Mouse (Mus musculus) midbrain, embryonic 11.5 days (tissue): ENCODE measurements at regions not wholly inside any gene's neighbourhood (a gene's known extent, or its start where the extent isn't known, plus 50 kb on each side); places are given as distances from the start of the nearest gene placed in this dataset.

Experiments
- ATAC-seq: fragments of 200-750 bp; cut with Nextera tagmentation; 2 replicates; pipeline ENCODE4 v1.8.0; 2017; ENCODE audit warnings: moderate TSS enrichment, moderate library complexity; ENCODE audit not compliant: low FRiP score
- DNase-seq: peaks from one replicate; pipeline ENCODE4 v3.0.0; 2015; ENCODE audit warnings: low spot score; ENCODE audit errors: missing footprints
- H3K27ac ChIP-seq: fragments of 300-500 bp; sonication (generic); 2 replicates; pipeline ENCODE4 v1.5.1; 2014; ENCODE audit warnings: low read depth, low read length
- H3K27me3 ChIP-seq: fragments of 300-500 bp; sonication (generic); 2 replicates; pipeline ENCODE4 v1.6.1; 2014; ENCODE audit warnings: mild to moderate bottlenecking, low read length, moderate library complexity, mixed read lengths; ENCODE audit not compliant: control insufficient read depth, insufficient read depth
- H3K36me3 ChIP-seq: fragments of 300-500 bp; sonication (generic); 2 replicates; pipeline ENCODE4 v1.6.1; 2014; ENCODE audit warnings: mild to moderate bottlenecking, low read length, moderate library complexity, mixed read lengths; ENCODE audit not compliant: control insufficient read depth, insufficient read depth
- H3K4me1 ChIP-seq: fragments of 300-500 bp; sonication (generic); 2 replicates; pipeline ENCODE4 v1.6.1; 2014; ENCODE audit warnings: low read length; ENCODE audit not compliant: control insufficient read depth, insufficient read depth
- H3K4me2 ChIP-seq: fragments of 300-500 bp; sonication (generic); 2 replicates; pipeline ENCODE4 v1.6.1; 2014; ENCODE audit warnings: mild to moderate bottlenecking, moderate library complexity
- H3K4me3 ChIP-seq: fragments of 300-500 bp; sonication (generic); 2 replicates; pipeline ENCODE4 v1.5.1; 2014; ENCODE audit warnings: low read depth, low read length
- H3K9ac ChIP-seq: fragments of 300-500 bp; sonication (generic); 2 replicates; pipeline ENCODE4 v1.6.1; 2014; ENCODE audit warnings: low read length
- H3K9me3 ChIP-seq: fragments of 300-500 bp; sonication (generic); 2 replicates; pipeline ENCODE4 v1.6.1; 2016; ENCODE audit warnings: low read length; ENCODE audit not compliant: control insufficient read depth
- WGBS: fragments of 180-500 bp; shearing (Covaris S2); extraction: QIAGEN DNeasy Blood & Tissue Kit; methylation state at CpG from one replicate; pipeline ENCODE4 v1.1.7; 2014; 5-methylcytosine and 5-hydroxymethylcytosine counted together

GRCm38 (mm10) chr6:31285981-31286737 lies 112.4 kb upstream of the Mkln1 start:
- ATAC-seq (no peak), DNase-seq (peak; percentile 31)
- 94% methylated on average over 11 of the region's 11 CpGs for WGBS
- H3K4me2 ChIP-seq, result no peak overlapping the region
- H3K9me3 ChIP-seq, result no peaks in the 10 kb centered on the region
- no peaks in the 10 kb centered on the region for H3K36me3 ChIP-seq
- no peak overlapping the region for H3K4me3 ChIP-seq
- no peak overlapping the region for H3K9ac ChIP-seq
- peaks cover 3% of the 10 kb centered on the region; the same call in 1 of the 2 replicates for H3K4me1 ChIP-seq
- H3K27me3 ChIP-seq, result no peaks in the 10 kb centered on the region
- H3K27ac ChIP-seq, result no peak overlapping the region

DNA sequence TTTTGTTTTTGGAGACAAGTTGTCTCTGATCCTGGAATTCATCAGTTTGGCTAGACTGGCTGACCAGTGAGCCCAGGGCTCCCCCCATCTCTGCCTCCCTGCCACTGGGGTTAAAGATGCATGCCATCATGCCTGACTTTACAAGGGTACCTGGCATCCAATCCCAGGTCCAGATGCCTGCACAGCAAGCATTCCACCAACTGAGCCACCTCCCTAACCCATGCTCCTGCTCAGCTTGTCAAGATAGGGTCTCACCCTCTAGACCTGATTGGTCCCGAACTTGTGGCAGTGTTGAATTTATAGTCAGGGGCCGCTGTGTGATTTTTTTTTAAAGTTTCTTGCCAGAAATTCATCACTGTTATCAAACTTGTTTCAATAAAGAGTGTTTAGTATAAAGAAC lies 111.4 kb upstream of the Mkln1 start:
- Histone ChIP-seq H3K36me3 (no peaks in the 10 kb centered on the region), H3K27ac (no peak overlapping the region), H3K4me1 (peaks cover 3% of the 10 kb centered on the region; the same call in 1 of the 2 replicates), H3K4me3 (no peak overlapping the region), H3K4me2 (no peak overlapping the region), H3K9ac (no peak overlapping the region), H3K27me3 (no peaks in the 10 kb centered on the region), H3K9me3 (no peaks in the 10 kb centered on the region)
- DNase-seq (no peak), ATAC-seq (no peak)
- WGBS, result 89% methylated on average over 2 of the region's 2 CpGs

DNA sequence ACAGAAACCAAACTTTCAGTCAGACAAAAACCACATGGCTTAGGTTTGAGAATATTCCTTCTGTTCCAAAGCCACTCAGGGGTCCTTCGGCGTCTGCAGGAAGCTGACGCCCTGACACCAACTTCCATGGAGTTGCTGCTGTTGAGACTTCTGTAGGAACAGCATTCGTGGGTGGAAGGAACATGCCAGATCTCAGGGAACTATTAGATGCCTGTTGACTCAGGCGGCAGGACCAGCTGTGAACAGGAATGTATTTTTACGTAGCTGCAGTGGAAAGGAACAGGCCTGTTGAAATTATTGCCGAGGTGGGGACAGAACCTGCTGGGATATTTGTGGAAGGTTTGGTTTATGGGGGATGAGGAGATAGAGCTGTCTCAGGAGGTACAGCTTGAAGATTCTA lies 110.8 kb upstream of the Mkln1 start:
- Histone ChIP-seq H3K27ac (no peak overlapping the region), H3K4me1 (peaks cover 3% of the 10 kb centered on the region; the same call in 1 of the 2 replicates), H3K27me3 (no peaks in the 10 kb centered on the region), H3K4me3 (no peak overlapping the region), H3K4me2 (no peak overlapping the region), H3K36me3 (no peaks in the 10 kb centered on the region), H3K9ac (no peak overlapping the region), H3K9me3 (no peaks in the 10 kb centered on the region)
- DNase-seq (no peak), ATAC-seq (no peak)
- WGBS, result 79% methylated on average over 7 of the region's 7 CpGs

DNA sequence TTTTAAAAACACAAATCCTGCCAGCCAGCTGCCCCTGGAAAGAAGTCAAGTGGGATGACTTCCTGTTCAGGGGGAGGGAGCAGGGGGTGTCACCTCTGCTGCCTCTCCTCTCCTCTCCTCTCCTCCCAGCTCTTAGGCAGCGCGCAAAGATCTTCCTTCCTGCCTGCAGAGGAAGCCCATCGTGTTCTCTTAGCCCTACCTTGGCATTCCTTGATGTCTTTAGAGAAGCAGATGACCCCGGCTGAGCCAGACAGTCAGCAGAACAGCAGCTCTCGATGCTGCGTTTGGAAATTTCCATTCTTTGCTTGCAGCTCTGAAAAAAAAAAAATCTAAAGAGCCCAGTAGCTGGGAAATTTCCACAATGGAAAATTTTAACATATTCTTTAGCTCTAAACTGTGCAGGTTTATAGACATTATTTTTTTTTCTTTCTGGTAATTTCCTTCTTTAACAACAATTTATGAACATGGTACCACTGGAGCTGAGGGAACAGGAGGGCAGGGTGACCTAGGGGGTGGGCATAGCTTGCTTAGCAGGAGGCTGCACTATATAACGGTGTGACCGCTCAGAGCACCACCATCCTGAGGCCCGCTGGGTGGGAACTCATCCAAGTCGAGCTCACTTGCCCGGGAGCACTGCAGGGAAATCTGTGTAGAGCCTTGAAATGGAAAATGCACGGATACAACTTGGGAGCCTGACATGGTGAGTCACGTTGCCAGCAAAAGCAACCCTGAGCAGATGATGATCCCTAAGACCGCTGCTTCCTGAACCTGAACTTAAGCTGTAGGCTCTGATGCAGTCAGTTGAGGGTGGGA lies 109.9 kb upstream of the Mkln1 start:
- WGBS, result 64% methylated on average over 14 of the region's 14 CpGs
- Histone ChIP-seq H3K9ac (no peak overlapping the region), H3K9me3 (no peaks in the 10 kb centered on the region), H3K4me2 (no peak overlapping the region), H3K27ac (no peak overlapping the region), H3K36me3 (no peaks in the 10 kb centered on the region), H3K27me3 (no peaks in the 10 kb centered on the region), H3K4me3 (no peak overlapping the region), H3K4me1 (peaks cover 3% of the 10 kb centered on the region; the same call in 1 of the 2 replicates)
- ATAC-seq, result no peak
- peak; percentile 66 for DNase-seq

GRCm38 (mm10) chr6:31289234-31289486 lies 109.4 kb upstream of the Mkln1 start:
- ATAC-seq (no peak), DNase-seq (peak; percentile 77)
- 93% methylated on average over 4 of the region's 4 CpGs for WGBS

GRCm38 (mm10) chr6:31292081-31292480 lies 106.5 kb upstream of the Mkln1 start:
- no peaks in the 10 kb centered on the region for H3K27me3 ChIP-seq
- no peaks in the 10 kb centered on the region for H3K9me3 ChIP-seq
- no peak for ATAC-seq
- no peaks in the 10 kb centered on the region for H3K4me1 ChIP-seq
- WGBS, result 89% methylated on average over 7 of the region's 7 CpGs
- H3K4me2 ChIP-seq, result no peak overlapping the region
- H3K36me3 ChIP-seq, result no peaks in the 10 kb centered on the region
- H3K27ac ChIP-seq, result no peak overlapping the region
- no peak overlapping the region for H3K9ac ChIP-seq
- DNase-seq, result no peak
- H3K4me3 ChIP-seq, result no peak overlapping the region

More at GRCm38 (mm10) chr6:31289234-31289486, 109.4 kb upstream of the Mkln1 start:
- Histone ChIP-seq H3K4me3 (no peak overlapping the region), H3K4me1 (no peaks in the 10 kb centered on the region), H3K36me3 (no peaks in the 10 kb centered on the region), H3K4me2 (no peak overlapping the region), H3K9me3 (no peaks in the 10 kb centered on the region), H3K27ac (no peak overlapping the region), H3K27me3 (no peaks in the 10 kb centered on the region), H3K9ac (no peak overlapping the region)

- 54% methylated on average over 7 of the region's 7 CpGs for WGBS
- peak; percentile 56 for DNase-seq
Observed at GRCm38 (mm10) chr6:31293008-31293407, 105.5 kb upstream of the Mkln1 start.

DNA sequence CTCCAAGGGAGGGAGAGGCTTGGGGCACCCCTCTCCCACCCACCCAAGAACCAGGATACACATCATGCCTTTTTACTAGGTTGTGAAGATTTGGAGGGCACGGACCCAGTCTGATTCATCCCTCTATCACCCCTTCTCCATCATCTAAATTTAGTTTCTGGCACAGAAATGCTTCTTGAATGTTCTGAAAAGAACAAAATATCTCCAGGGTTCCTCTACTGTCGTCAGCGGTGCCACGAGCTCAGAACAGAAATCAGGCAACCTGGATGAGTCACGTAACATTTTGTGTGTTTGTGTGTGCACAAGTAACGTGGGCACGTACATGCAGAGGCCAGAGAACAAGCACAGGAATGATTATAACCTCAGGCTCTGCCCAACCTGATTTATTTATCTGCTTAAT lies 99.1 kb upstream of the Mkln1 start:
- peak; percentile 39 for DNase-seq
- no peaks in the 10 kb centered on the region for H3K4me1 ChIP-seq
- H3K27ac ChIP-seq, result no peak overlapping the region
- H3K4me2 ChIP-seq, result no peak overlapping the region
- no peaks in the 10 kb centered on the region for H3K36me3 ChIP-seq
- ATAC-seq, result no peak
- no peak overlapping the region for H3K9ac ChIP-seq
- no peaks in the 10 kb centered on the region for H3K9me3 ChIP-seq
- no peaks in the 10 kb centered on the region for H3K27me3 ChIP-seq
- H3K4me3 ChIP-seq, result no peak overlapping the region
- 87% methylated on average over 7 of the region's 7 CpGs for WGBS

More at GRCm38 (mm10) chr6:31293008-31293407, 105.5 kb upstream of the Mkln1 start:
- Histone ChIP-seq H3K4me2 (no peak overlapping the region), H3K9me3 (no peaks in the 10 kb centered on the region), H3K36me3 (no peaks in the 10 kb centered on the region), H3K4me1 (no peaks in the 10 kb centered on the region), H3K27me3 (no peaks in the 10 kb centered on the region), H3K27ac (no peak overlapping the region), H3K4me3 (no peak overlapping the region), H3K9ac (no peak overlapping the region)
- no peak for ATAC-seq

- ATAC-seq (no peak), DNase-seq (no peak)
- no peak overlapping the region for H3K27ac ChIP-seq
- no peaks in the 10 kb centered on the region for H3K36me3 ChIP-seq
- no peak overlapping the region for H3K4me3 ChIP-seq
- H3K9me3 ChIP-seq, result no peaks in the 10 kb centered on the region
- 67% methylated on average over 5 of the region's 5 CpGs for WGBS
- H3K4me1 ChIP-seq, result no peaks in the 10 kb centered on the region
- no peaks in the 10 kb centered on the region for H3K27me3 ChIP-seq
- no peak overlapping the region for H3K9ac ChIP-seq
- H3K4me2 ChIP-seq, result no peak overlapping the region
Observed at GRCm38 (mm10) chr6:31305736-31306135, 92.8 kb upstream of the Mkln1 start.
